Mouse (Mus musculus) heart, adult 18-20 months (tissue): ENCODE results near the gene Il22ra2. TPM values are rescaled to one million over a fixed set of nuclear protein-coding genes. Genes with fewer than 3 reads are reported as not detected.
A peak's percentile ranks its signal among the peaks of the same experiment; 100 is the strongest.

Source experiments
- DNase-seq, 2 experiments: peaks; one replicate each; pipeline ENCODE4 v3.0.0; 2021 to 2022; ENCODE audit warnings: mixed read lengths in 1 of 2
- long read RNA-seq, 2 experiments: library from polyadenylated mRNA; stranded (forward); transcript quantifications; one replicate each; pipeline ENCODE4 v2.0.0; 2021
- total RNA-seq, 2 experiments: library from RNA; stranded (reverse); gene quantifications; 2 replicates each; pipeline ENCODE4 v1.2.3; 2021

The Il22ra2 gene
- total RNA-seq: 1 to 10 TPM in 1 of 2 experiments, not detected in 1; 2.7 TPM
- long read RNA-seq, experiment 1: 0 reads
- long read RNA-seq, experiment 2, partial matches to known transcripts: 1 of 2 reads
- long read RNA-seq, experiment 2, other reads (novel, unspliced or antisense): 0 of 2 reads

DNA sequence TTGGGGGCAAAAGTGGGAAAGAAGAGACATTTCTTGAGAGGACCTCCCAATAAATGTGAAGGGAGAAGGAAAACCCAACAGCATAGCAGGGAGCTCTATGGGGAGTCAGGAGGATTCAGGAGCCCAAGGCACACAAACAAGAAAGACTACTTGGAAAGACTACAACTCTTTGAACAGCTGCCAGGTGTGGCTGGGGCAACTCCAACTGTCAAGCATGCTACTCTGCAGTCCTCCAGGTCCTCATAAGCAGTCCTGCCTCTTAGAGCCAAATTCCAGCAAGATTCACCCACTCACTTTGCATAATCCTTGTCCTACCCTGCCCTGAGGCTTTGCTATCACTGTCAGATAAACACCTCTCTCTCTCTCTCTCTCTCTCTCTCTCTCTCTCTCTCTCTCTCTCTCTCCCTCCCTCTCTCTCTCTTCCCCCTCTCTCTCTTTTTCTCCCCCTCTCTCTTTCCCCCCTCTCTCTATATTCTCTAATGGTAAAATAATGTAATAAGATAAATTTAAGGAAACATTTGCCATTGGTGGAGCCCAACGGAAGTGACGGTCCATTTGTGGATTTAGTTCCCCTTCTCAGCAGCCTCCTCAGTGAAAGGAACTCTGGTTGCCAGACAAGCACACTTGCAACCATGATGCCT lies at the start of gene Il22ra2:
TSS of gene Il22ra2 (plus strand) at position 591 of the 641 bp plus-strand sequence.
- DNase-seq: no peak

DNA sequence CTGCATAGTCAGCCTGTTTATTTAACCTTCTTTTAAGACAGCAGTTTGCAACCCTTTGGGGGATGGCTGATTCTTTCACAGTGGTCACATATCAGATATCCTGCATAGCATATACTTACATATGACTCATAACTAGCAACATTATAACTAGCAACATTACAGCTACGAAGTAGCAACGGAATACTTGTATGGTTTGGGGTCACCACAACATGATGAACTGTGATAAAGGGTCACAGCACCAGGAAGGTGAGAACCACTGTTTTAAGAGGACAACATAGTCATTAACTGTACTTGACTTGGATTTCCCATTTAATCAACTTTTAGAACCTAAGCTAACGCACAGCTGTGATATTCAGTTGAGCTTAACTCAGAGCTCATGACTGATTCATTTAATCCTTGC lies 44.2 kb upstream of the Il22ra2 start:
- no peak for DNase-seq

DNA sequence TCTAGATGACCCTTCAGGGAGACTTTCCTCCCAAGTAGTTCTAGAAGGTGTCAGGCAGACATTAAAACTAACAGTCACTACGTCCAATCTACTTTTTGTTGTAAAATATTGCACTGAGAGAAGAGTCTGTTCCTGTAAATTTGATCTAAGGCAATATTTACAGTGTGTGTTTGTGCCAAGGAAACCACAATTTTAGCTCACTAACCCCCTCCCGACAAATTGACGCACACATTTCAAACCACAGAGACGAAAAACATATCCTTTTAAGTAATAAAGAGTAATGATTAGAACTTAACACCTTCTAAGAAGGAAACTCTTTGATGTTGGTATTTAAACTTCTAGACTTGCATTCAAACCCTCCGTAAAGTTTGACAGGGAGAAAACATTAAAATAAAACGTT lies 43.8 kb upstream of the Il22ra2 start:
- DNase-seq: no peak

DNA sequence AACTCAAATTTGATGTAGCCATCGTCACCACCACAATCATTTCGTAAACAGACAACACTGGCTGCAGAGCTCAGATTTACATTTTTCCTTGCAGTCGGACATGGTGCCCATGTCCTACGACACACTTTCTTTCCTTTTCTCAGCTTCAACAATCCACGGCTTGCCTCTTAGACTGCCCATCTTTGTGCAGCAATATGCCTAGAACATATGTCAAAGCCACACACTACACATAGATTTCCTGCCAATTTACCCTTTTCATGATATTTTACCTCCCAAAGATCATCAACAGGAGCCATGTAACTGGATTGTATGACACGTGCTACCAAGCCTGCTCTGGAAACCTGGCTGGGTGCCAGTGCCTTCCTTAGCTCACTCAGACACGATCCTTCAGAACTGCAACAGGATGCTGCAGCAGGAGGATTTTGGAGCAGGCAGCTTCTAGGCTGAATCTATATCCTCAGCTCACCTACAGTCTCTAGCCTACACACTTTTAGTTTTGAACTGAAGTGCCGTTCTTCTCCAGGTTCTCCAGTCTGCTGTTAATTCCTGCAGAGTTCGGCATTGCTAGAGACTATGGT lies 43.3 kb upstream of the Il22ra2 start:
- no peak for DNase-seq

DNA sequence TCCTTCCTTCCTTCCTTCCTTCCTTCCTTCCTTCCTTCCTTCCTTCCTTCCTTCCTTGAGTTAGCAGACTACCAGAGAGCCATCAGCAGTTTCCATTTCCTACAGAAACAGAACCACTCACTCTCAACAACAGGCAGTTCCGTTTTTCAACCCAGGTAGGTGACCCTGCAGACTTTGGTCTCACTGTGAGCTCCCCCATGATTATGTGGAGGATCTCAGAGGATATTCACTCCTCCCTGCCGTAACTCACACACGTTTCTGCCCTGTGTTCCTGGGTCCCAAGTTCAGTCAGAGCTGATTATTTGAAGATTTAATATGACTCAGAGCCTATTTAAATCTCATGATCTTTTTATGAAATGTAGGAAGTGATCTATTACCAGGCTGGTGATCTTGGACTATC lies 41.1 kb upstream of the Il22ra2 start:
- DNase-seq: no peak

DNA sequence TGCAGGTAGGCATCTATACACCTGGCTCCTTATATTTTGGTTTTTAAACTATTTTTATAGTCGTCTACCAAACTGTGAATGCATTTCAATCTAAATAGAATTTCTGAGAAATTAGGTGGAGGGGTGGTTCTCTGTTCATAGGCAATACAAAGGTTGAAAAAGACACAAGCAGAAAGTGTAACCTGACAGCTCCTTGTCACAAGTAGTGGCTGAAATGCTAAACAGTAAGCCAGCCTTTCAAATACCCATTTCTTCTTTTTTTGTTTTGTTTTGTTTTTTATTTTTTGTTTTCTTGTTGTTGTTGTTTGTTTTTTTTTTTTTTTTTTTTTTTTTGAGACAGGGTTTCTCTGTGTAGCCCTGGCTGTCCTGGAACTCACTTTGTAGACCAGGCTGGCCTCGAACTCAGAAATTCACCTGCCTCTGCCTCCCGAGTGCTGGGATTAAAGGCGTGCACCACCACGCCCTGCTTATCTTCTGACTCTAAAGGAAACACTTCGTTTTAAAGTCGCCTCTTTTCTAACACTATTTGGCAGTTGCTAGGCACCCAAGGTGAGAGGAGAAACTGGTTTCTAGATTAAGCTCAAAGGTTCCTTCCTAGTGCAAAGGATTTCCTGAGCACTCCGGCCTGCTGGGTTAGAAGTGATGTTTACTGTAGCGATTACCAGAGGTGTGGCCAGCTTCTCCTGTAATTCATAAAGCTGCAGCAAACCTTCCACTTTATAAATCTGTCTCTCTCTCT lies 39.8 kb upstream of the Il22ra2 start:
- DNase-seq: peak in 1 of 2 experiments; percentile 71

DNA sequence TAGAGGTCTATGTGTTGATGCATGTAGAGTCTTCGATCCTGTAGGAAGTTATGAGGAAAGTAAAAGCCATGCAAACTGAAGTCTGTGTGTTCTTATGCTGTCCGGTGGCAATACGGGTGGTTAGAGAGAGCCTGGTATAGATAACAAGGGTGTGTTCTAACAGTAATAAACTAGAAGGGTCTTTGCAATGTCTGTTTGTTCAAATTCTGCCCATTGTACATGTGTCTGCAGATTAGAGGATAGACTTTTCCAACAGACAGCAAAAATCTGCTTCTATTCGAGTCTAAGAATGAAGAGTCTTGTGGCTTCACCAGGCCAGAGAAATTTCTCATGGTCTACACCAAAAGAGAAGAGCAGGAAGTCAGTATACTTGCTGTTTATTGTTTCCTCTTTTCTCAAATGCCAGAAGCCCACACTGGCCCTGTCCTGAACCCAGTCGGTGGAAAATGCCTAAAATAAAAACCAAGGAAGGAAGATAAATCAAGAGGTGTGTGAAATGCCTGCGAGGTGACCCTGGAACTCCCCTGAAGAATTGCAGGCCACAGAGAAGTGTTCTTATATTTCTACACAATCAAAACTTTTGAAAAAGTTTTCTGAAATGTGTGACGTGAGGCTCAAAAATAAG lies 38.9 kb upstream of the Il22ra2 start:
- DNase-seq: no peak

DNA sequence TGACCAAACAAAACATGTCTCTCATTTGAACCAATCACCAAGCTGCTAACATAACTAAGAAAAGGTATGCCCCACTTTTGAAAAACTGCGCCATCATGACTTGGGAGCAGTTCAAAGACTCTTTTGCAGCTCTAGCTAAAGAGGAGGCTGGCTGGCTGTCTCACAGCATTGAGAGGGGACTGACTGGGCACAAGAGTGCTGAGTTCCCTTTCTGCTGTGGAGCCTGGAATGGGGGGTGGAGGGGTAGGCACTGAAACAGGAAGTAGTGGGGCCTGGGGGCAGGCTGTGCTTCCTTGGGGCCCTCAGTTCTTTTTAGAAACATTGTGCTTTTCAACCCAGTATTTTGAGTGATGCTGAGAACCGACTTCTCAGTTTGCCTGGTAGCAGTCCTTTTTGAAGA lies 37.7 kb upstream of the Il22ra2 start:
- DNase-seq: peak in 1 of 2 experiments; percentile 77

DNA sequence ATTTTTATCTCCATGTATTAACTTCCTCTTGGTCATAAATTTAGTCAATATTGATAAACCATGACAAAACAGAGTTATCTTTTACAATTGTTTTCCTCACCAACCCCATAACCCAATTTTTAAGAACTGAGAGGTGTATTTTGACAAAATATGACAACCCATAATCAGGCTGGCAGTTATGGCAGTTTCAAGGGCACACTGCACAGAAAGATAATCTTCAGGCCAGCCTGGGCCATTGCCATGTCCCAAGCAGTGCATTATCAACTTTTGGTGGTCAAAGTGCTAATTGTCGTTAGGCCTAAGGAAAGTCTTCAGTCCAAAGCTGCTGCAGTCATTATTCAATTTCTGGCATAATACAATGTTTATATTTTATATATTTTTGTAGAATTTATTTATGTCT lies 37.0 kb upstream of the Il22ra2 start:
- no peak for DNase-seq

DNA sequence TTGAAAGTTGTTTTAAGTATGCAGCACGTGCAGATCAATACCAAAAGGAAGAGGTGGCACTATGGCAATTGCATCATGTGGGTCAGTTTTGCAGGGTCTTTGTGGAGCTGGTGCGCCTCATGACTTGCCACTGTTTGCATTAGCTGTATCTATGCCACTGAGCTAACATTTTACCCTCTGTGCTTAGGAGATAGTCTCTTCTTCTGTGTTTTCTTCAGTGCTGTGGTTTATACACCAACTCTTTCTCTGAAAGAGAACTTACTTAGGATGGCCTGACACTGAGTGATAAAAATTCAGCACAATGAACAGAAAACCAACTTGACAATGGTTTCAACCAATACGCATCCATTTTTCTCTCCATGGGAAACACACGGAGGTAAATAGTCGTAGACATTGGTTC lies 35.9 kb upstream of the Il22ra2 start:
- DNase-seq: no peak

DNA sequence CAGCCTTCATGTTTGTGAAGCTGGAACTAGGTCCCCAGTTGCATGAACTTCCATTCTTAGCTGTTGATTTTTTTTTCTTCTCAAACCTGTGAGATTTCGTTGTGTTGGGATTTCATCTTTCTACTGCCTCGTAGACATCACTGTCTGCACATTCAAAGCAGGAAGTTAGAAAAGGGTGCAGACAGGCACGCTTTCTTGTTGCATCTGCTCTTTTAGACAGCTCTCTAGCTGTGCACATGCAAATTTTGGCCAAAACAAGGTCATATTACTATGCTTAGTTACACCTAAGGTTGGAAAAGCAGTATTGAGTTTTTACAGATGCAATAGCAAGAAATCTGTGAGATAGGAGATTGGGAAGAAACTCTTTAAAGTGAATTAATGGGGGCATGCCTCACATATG lies 34.5 kb upstream of the Il22ra2 start:
- no peak for DNase-seq

DNA sequence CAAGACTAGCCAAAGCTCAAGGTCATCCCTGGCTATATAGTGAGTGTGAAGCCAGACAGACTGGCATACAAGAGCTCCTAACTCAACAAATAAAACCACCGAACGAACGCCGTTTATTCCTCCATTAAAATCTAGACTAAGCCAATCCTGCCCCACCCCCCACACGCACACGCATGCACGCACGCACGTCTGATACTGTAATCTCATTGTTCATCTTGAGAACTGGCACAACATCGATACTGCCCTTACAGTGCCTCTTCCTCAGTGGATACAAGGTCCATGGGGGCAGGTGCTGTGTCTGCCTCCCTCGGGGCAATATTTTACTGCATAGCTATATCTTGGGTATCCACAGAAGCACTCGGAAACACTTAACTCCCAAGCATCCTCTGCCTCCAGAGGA lies 32.2 kb upstream of the Il22ra2 start:
- DNase-seq: no peak

DNA sequence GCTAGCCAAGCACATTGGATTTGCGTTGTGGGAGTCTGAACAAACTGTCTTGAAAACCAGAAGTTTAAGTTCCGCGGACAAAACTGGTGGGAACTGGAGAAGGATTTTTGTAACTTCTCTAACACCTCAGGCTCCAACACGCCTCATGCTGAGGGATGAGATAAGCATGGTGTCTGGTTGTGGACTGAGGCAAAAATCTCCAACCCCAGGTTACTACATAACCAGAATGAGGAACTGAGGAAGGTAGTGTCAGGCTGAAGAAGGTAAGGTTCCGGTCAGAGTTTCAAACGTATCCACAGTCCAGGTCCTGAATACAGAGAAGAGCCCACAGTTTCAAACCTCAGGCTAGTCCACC lies 30.5 kb upstream of the Il22ra2 start:
- no peak for DNase-seq

DNA sequence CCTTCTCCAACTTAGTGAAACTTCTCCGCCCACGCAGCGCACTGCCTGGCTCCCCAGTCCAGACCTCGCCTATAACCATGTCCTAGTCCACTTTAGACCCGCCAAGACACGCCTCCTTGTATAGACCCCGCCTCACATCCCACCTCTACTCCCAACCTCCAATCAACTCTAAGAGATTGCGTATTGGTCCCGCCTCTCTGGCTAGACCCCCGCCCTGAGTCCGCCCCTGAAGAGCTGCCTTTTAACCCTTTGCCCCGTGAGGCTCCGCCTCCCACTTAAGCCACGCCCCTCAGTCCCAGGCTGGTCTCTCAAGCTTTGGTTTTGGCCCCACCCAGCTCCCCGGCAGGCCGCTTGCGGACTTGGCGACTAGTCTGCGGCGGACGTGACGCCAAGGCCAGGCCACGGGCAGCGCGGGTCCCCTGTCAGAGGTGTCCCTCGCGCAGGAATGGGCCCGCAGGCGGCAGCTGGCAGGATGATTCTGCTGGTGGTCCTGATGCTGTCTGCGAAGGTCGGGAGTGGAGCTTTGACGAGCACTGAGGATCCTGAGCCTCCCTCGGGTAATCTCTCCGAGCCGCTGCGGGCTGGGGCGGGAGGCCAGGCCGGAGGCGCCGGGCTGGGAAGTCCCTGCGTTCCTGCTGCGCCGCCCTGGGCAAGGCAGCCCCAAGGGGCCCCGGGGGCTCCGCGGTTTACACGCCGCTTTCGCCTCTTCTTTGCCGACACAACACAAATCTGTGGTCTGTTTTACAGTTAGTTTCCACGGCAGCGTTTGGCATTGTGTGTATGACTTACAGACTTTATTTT lies 30.0 kb upstream of the Il22ra2 start, which contains the start of gene Ifngr1:
TSS of gene Ifngr1 (plus strand) at position 309 of the 801 bp plus-strand sequence.
- peak; percentile 100 for DNase-seq

DNA sequence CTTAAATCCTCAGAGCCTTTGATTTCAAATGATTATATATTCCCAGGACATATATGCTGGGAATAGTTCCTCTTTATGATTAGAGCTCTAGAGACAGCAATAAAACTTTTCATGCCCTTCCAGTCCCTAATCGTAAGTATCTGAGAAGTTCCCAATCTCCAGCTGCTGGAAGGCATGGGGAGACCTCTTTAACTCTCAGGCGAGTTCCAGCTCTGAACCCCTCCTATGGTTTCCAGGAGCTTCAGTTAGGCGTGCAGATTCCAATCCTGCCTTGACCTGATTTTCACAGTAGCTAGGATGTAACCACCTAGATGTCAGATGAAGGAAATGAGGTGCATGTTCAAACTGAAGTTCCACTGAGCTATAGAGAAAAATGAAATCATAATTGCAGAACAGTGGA lies 29.2 kb upstream of the Il22ra2 start:
- no peak for DNase-seq

DNA sequence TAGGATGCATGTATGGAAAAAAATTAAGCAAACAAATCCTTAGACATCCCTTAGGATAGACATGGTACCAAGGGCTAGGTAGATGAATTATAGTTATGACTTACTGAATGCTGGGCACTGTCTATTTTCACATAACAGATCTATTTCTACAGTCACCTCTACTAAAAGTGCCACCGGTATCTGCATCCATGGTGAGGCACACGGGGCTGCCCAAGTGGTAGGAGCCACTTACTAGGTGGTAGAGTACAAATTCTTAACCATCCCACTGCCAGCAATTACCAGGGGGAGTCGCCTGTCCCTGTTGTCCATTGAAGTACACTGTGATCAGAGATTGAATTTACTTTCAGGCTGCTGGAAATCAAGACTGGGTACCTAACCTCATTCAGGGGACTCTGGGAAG lies 28.5 kb upstream of the Il22ra2 start:
- no peak for DNase-seq

DNA sequence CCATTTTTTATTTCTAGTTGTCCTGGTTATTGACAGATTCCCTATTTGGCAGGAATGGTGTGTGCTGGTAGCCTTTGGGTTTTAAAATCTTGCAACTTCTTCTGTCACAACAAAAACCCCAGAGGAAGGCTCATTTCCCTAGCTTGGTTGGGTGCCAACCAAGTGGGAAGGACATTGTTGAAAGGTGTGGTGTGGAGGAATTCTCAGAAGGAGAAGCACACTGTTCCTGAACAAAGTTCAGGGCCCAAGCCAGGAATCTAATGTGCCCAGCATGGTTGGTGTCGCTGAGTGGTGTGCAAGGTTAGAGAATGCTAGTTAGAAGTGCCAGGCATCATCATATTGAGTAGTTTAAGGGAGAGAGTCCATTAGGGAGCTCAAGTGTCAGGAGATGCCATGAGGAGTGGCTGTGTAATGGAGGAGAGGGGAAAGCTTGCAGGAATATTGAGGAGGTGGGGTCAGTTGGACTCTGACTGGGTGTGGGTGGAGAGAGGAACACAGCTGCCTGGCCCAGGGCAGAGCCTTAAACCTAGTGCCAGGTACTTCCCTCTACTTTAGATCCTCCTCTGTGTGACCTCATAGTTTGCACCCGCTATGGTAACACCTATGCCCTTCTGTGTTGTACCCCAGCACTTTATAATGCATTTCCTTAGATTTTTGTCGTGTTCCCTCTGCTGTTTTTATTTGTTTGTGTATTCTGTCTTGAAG lies 27.4 kb upstream of the Il22ra2 start:
- DNase-seq: peak in 1 of 2 experiments; percentile 47

DNA sequence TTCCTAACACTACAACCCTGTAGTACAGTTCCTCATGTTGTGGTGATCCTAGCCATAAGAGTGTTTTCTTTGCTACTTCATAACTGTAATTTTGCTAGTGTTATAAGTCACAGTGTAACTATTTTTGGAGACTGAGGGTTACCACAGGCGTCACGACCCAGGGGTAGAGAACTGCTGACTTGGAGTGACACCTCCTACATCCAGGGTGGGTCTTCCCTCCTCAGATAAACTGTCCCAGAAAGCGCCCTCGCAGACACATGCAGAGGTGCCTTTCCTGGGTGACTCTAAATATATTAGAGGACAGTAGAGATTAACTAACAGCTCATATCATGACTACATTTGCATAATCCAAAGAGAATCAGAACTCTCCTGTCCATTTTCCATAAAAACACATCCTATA lies 24.9 kb upstream of the Il22ra2 start:
- DNase-seq: no peak

DNA sequence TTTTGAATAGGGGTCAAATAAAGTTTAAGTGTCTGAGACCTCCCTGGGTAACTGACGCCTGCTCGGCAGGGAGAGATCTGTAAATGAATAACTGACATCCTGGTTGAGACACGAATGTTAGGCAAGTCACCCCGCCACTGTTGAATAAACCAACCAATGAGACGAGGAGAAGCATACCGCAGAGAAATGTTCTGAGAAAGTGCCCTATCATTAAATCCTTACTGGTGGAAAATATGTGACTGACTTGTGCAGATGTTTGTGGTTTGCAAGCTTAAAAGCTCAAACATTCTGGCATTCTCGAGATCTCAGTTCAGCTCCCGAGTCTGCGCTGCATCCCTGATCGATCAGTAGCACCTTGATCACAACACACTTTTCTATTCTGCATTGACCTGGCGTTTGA lies 23.7 kb upstream of the Il22ra2 start:
- DNase-seq: no peak

DNA sequence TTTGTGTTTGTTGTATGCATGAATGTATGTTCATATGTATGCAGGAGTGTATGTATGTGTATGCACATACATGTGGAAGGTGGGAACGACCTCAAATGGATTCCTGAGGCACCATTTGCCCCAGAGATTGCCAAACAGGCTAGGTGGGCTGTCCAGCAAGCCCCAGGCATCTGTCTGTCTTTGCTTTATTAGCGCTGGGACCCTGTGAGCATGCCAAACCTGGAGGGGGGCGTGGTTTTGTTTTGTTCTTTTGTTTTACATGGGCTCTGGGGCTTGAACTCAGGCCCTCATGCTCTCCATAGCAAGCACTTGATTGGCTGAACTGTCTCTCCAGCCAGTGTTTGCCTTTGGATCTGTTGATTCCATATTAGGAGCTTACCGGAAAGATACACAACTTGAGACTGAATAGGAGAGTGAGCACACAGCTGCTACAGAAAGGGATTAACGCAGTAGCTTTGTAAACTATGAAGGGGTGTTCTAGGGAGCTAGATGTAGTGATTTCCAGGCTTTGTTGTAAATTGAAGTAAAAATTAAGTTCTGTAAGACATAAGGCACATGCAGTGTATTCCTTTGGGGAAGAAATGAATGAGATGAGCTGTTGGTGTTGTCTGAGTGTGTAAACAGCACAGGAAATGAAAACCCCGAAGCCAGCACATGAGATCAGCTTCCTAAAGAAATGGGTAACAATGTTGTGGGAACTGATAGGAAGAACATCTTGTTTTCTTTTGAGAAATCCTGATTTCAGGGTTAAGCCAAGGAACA lies 22.3 kb upstream of the Il22ra2 start:
- no peak for DNase-seq

DNA sequence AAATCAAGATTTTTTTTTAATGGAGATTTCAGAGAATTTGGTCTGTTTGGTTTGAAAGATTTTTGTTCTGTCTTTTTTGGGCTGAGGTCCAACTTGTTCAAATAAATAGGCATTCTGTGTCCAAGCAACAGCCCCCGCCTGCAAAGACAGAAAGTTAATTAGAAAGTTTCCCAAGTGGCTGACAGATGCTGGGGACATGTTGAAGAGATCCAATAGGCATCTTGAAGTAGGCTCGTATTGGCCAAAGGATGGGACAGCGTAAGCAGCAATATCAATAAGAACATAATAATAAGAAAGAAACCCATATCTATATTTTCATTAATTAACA lies 21.7 kb upstream of the Il22ra2 start:
- DNase-seq: no peak
